Mouse (Mus musculus) left cerebral cortex, adult 11 months (tissue): ENCODE measurements around the gene Hapln4.

Source experiments
- DNase-seq: peaks from one replicate; pipeline ENCODE4 v3.0.0; 2022; ENCODE audit warnings: low spot score

Hapln4 gene

DNA sequence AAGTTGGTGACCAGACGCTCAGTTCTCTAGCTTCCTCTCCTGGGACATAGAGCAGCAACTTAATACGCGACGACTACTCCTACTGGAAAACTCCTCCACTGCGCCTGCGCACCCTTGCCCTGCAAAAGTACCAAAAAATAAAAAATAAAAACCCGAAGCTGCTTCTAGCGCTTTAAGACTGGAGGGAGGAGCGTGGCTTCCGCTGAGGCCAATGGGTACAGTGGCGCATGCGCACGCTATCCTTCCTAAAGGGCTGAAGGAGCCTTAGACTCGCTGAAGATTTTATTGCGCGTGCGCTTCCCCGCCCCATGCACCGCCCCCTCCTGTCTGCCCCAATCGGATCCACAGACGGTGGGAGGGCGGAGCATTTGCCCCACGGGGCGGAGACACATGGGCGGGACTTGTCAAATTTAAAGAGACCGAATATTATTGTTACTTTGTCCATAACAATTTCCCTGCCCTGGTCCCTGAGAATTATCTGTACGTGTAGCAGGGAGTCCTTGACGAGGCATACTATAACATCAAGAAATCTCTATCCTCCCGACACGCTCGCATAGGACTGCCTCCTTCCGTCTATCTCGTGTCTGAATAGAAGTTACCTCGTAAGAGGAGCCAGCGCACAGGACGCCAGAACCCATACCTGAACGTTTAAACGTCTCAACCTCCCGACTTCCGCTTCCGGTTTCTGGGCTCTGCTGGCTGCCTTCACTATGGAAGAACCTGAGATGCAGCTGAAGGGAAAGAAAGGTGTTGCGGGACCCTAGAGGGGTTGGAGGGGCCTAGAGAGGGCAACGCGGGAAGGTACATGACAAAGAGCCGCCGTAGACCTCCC lies 56.0 kb downstream of the Hapln4 start, which contains the start of the genes Rfxank, Borcs8 and Mef2b:
TSS of gene Rfxank (minus strand) at position 129 of the 832 bp plus-strand sequence.
TSS of gene Borcs8 (plus strand) at position 474 of the 832 bp plus-strand sequence.
TSS of gene Mef2b (plus strand) at position 686 of the 832 bp plus-strand sequence.
- DNase-seq: peak; percentile 97

DNA sequence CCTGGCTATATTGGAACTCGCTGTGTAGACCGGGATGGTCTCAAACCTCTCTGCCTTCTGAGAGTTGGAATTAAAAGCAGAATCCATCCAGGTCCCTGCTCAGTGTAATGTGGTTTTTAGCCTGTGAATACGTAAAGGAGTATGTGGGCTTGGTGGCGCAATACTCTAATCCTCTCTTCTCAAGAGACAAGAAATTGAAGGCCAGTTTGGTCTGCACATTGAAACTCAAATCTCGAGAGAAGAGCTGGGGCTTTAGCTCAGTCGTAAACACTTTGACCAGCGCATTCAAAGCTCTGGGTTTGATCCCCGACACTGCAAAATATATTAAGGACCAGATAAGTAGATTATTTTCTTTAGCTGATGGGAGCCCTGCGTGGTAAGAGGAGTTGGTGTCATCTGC lies 56.7 kb downstream of the Hapln4 start:
- DNase-seq: no peak
